Mouse (Mus musculus) MEL-GATA-1-ER (cell line): ENCODE data around the gene Lca5.

Source experiments
- DNase-seq: peaks from one replicate; pipeline ENCODE4 v3.0.0-alpha.2; 2012; ENCODE audit warnings: low read depth; ENCODE audit errors: extremely low read depth

Gene Lca5

GRCm38 (mm10) chr9:83391996-83392395 is 48.9 kb downstream of the Lca5 start:
- no peak for DNase-seq

GRCm38 (mm10) chr9:83389570-83389969 is 51.4 kb downstream of the Lca5 start:
- no peak for DNase-seq

GRCm38 (mm10) chr9:83386264-83386855 is 54.6 kb downstream of the Lca5 start:
- DNase-seq, result no peak

- no peak for DNase-seq
Measured at GRCm38 (mm10) chr9:83385301-83385700, 55.6 kb downstream of the Lca5 start.

GRCm38 (mm10) chr9:83383235-83383634 is 57.7 kb downstream of the Lca5 start:
- no peak for DNase-seq

GRCm38 (mm10) chr9:83382775-83383174 is 58.2 kb downstream of the Lca5 start:
- DNase-seq, result no peak

GRCm38 (mm10) chr9:83381317-83381716 is 59.6 kb downstream of the Lca5 start:
- no peak for DNase-seq

GRCm38 (mm10) chr9:83379661-83380060 is 61.3 kb downstream of the Lca5 start:
- DNase-seq, result no peak

- DNase-seq, result no peak
Measured at GRCm38 (mm10) chr9:83377132-83377531, 63.8 kb downstream of the Lca5 start.

GRCm38 (mm10) chr9:83375522-83376176 is 65.3 kb downstream of the Lca5 start:
- DNase-seq, result no peak

- no peak for DNase-seq
Measured at GRCm38 (mm10) chr9:83370907-83371306, 70.0 kb downstream of the Lca5 start.

- DNase-seq, result no peak
Measured at GRCm38 (mm10) chr9:83368234-83368633, 72.7 kb downstream of the Lca5 start.

- no peak for DNase-seq
Measured at GRCm38 (mm10) chr9:83355802-83356201, 85.1 kb downstream of the Lca5 start.

- no peak for DNase-seq
Measured at GRCm38 (mm10) chr9:83353316-83353715, 87.6 kb downstream of the Lca5 start.

GRCm38 (mm10) chr9:83351171-83351570 is 89.8 kb downstream of the Lca5 start:
- DNase-seq, result no peak

- no peak for DNase-seq
Measured at GRCm38 (mm10) chr9:83350613-83351012, 90.3 kb downstream of the Lca5 start.

GRCm38 (mm10) chr9:83349905-83350304 is 91.0 kb downstream of the Lca5 start:
- DNase-seq, result no peak

- no peak for DNase-seq
Measured at GRCm38 (mm10) chr9:83349504-83349903, 91.4 kb downstream of the Lca5 start.

GRCm38 (mm10) chr9:83347521-83347920 is 93.4 kb downstream of the Lca5 start:
- no peak for DNase-seq

GRCm38 (mm10) chr9:83342491-83343370 is 98.2 kb downstream of the Lca5 start:
- DNase-seq, result no peak
